Mouse (Mus musculus) brain, embryonic 14.5 days (tissue): ENCODE results near the gene Ing3.

Experiments used
- CTCF ChIP-seq: fragments of 200-500 bp; IDR thresholded peaks from 2 replicates; pipeline ENCODE4 v1.5.1; 2012; ENCODE audit warnings: inconsistent platforms, mild to moderate bottlenecking, moderate library complexity, borderline replicate concordance; ENCODE audit not compliant: insufficient read depth, insufficient read length; ENCODE audit errors: extremely low read depth
- POLR2A ChIP-seq: fragments of 200-500 bp; IDR thresholded peaks from 2 replicates; pipeline ENCODE4 v1.6.1; 2012; ENCODE audit warnings: mild to moderate bottlenecking, inconsistent platforms, borderline replicate concordance; ENCODE audit not compliant: poor library complexity, insufficient read depth, insufficient read length, severe bottlenecking; ENCODE audit errors: extremely low read depth

DNA sequence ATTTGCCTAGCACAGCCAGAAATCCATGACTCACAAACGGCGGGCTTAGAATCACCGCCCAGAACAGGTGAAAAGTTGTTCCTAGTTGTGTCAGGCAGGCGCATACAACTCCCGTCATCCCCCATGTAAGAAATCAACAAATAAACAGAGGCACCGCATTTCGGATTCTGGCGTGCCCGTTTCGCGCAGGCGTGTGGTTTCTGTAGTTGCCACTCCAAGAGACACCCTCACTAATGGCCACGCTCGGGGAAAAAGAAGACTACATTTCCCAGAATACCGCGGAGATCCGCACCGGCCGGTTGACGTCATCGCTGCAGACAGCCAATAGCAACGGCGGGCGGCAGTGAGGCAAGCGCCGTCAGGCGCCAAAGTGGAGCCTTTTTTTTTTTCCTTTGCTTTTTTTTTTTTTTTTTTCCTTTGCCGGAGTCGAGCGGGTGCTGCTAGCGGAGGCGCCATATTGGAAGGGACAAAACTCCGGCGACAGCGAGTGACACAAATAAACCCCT, at the start of gene Ing3:
- TF ChIP-seq CTCF (no peak), POLR2A (peak; percentile 24; the same call in 1 of the 2 replicates)
